In the genomic region with DNA sequence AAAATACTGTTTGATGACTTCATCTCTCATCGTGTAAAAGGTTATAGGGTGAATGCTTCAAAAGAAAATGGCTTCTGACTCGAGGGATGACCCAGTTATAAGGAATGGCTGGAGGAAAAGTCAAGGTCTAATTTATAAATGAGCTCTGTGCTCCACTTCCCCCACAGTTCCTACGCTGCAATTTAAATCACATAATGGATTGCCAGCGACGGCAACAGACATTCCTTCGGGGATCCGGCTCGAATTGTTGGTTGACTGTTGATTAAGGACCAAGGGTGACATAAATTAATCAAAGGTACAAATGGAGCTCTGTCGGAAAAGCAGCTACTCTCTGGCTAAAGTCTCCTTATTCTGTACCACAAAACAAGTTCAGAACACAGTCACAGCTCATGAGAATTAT, we compare ENCODE assay signal across 22 mouse cellular contexts.
"Had no signal": no experiment of that assay in that cellular context is flagged by ENCODE, and none has a peak within 500 bp of the region (broad histone marks: within the 10 kb centered on the region; RNA-seq: fewer than 3 reads in every experiment).

No protein-coding gene starts in this region.

- DNase-seq: kidney, postnatal 10 days; layer of hippocampus, adult 9-11 months; liver; lung, adult 18-20 months; lung, postnatal 10 days; lung, postnatal 36 days; midbrain, embryonic 14.5 days; retina, postnatal 1 day; right cerebral cortex, postnatal 25 days; spleen, adult 18-20 months; thymus, postnatal 25 days had no signal

- ATAC-seq: intestine, postnatal 0 days; liver, embryonic 12.5 days had no signal

- H3K27me3 ChIP-seq: limb, embryonic 13.5 days; liver, embryonic 12.5 days; liver, embryonic 15.5 days; lung, embryonic 15.5 days; neural tube, embryonic 12.5 days; stomach, embryonic 15.5 days had no signal

- H3K36me3 ChIP-seq: limb, embryonic 10.5 days; limb, embryonic 13.5 days; liver, embryonic 12.5 days; liver, embryonic 15.5 days; lung, embryonic 15.5 days; neural tube, embryonic 12.5 days; stomach, embryonic 15.5 days had no signal

- H3K4me1 ChIP-seq: limb, embryonic 13.5 days; liver, embryonic 12.5 days; liver, embryonic 15.5 days; lung, embryonic 15.5 days; megakaryocyte, embryonic 14.5 days; neural tube, embryonic 12.5 days; stomach, embryonic 15.5 days had no signal

- H3K9ac ChIP-seq: limb, embryonic 13.5 days; liver, embryonic 12.5 days; liver, embryonic 15.5 days; lung, embryonic 15.5 days; neural tube, embryonic 12.5 days; stomach, embryonic 15.5 days had no signal

- H3K9me3 ChIP-seq: limb, embryonic 10.5 days; limb, embryonic 13.5 days; liver, embryonic 12.5 days; liver, embryonic 15.5 days; lung, embryonic 15.5 days; neural tube, embryonic 12.5 days; stomach, embryonic 15.5 days had no signal

- H3K27ac ChIP-seq: layer of hippocampus, adult 2 months; limb, embryonic 10.5 days; limb, embryonic 13.5 days; liver, embryonic 12.5 days; liver, embryonic 15.5 days; lung, embryonic 15.5 days; neural tube, embryonic 12.5 days; stomach, embryonic 15.5 days had no signal

- H3K4me2 ChIP-seq: limb, embryonic 13.5 days; liver, embryonic 12.5 days; liver, embryonic 15.5 days; lung, embryonic 15.5 days; midbrain, embryonic 11.5 days; neural tube, embryonic 12.5 days; stomach, embryonic 15.5 days had no signal

- H3K4me3 ChIP-seq: layer of hippocampus, adult 2 months; limb, embryonic 10.5 days; limb, embryonic 13.5 days; liver, embryonic 12.5 days; liver, embryonic 15.5 days; lung, embryonic 15.5 days; megakaryocyte, embryonic 14.5 days; neural tube, embryonic 12.5 days; stomach, embryonic 15.5 days had no signal
